Mouse (Mus musculus) liver, embryonic 12.5 days (tissue): ENCODE measurements around the gene Zmynd10. TPM values are rescaled to one million over a fixed set of nuclear protein-coding genes. Genes with fewer than 3 reads are reported as not detected.

ENCODE experiments used
- ATAC-seq: fragments of 200-750 bp; cut with Nextera tagmentation; 2 replicates; pipeline ENCODE4 v1.8.0; 2017; ENCODE audit warnings: moderate number of reproducible peaks, mild to moderate bottlenecking, moderate library complexity
- H3K27ac ChIP-seq: fragments of 300-500 bp; sonication (generic); 2 replicates; pipeline ENCODE4 v1.5.1; 2016; ENCODE audit warnings: mild to moderate bottlenecking
- H3K27me3 ChIP-seq: fragments of 300-500 bp; sonication (generic); replicated peaks from 2 replicates; pipeline ENCODE4 v1.6.1; 2016; ENCODE audit warnings: mild to moderate bottlenecking, moderate library complexity
- H3K36me3 ChIP-seq: fragments of 300-500 bp; sonication (generic); 2 replicates; pipeline ENCODE4 v1.6.1; 2016; ENCODE audit warnings: mild to moderate bottlenecking, moderate library complexity
- H3K4me1 ChIP-seq: fragments of 300-500 bp; sonication (generic); 2 replicates; pipeline ENCODE4 v1.6.1; 2016
- H3K4me2 ChIP-seq: fragments of 300-500 bp; sonication (generic); 2 replicates; pipeline ENCODE4 v1.6.1; 2016; ENCODE audit warnings: mild to moderate bottlenecking, moderate library complexity
- H3K4me3 ChIP-seq: fragments of 300-500 bp; sonication (generic); 2 replicates; pipeline ENCODE4 v1.5.1; 2016; ENCODE audit warnings: mild to moderate bottlenecking, moderate library complexity
- H3K9ac ChIP-seq: fragments of 300-500 bp; sonication (generic); 2 replicates; pipeline ENCODE4 v1.6.1; 2016; ENCODE audit warnings: mild to moderate bottlenecking, moderate library complexity
- H3K9me3 ChIP-seq: fragments of 300-500 bp; sonication (generic); replicated peaks from 2 replicates; pipeline ENCODE4 v1.6.1; 2016; ENCODE audit warnings: mild to moderate bottlenecking, moderate library complexity
- WGBS: fragments of 180-500 bp; shearing (Covaris S2); methylation state at CpG from one replicate; pipeline ENCODE4 v1.1.7; 2016; ENCODE audit not compliant: insufficient replicate concordance; 5-methylcytosine and 5-hydroxymethylcytosine counted together
- polyA plus RNA-seq: library from polyadenylated mRNA; unstranded; fragments of >200 nt; fragmentation: Nextera tagmentation; extraction: Ambion mirVana; gene quantifications from 2 replicates; pipeline ENCODE4 v1.2.1, GENCODE M21; 2016

Zmynd10 gene
- not detected in 2 replicates for polyA plus RNA-seq

DNA sequence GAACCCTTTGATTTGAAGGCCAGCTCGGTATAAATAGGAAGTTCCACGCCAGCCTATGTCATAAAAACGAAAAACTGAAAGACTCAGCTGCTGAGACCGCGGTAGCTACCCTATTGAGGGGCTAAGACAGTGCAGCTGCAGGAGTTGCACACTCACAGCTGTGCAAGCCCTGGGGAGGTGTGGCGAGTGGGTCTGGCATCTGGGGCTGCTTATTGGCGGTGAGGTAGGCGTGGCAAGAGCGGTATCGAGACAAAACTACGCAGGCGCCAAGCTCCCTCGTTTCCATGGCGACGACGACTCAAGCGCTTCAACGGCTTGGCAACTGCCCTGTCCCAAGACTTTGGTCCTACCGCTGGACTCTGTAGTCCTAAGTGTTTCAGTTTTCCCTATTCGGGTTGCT, at the start of gene Zmynd10:
Gene Zmynd10, plus strand, starts transcription at position 273 of the 400 bp plus-strand sequence.
- 4% methylated on average over 20 of the region's 20 CpGs for WGBS
- Histone ChIP-seq H3K9ac (no peak within 1 kb of the TSS; the same call in 1 of the 2 replicates), H3K27me3 (peaks cover 40% of the 10 kb centered on the region), H3K4me2 (peak within 1 kb of the TSS; percentile 64), H3K9me3 (no peaks in the 10 kb centered on the region), H3K27ac (no peak within 1 kb of the TSS), H3K36me3 (peaks cover 21% of the 10 kb centered on the region), H3K4me1 (peaks cover 60% of the 10 kb centered on the region), H3K4me3 (peak within 1 kb of the TSS; percentile 16; the same call in 1 of the 2 replicates)
- ATAC-seq, result peak; percentile 71

DNA sequence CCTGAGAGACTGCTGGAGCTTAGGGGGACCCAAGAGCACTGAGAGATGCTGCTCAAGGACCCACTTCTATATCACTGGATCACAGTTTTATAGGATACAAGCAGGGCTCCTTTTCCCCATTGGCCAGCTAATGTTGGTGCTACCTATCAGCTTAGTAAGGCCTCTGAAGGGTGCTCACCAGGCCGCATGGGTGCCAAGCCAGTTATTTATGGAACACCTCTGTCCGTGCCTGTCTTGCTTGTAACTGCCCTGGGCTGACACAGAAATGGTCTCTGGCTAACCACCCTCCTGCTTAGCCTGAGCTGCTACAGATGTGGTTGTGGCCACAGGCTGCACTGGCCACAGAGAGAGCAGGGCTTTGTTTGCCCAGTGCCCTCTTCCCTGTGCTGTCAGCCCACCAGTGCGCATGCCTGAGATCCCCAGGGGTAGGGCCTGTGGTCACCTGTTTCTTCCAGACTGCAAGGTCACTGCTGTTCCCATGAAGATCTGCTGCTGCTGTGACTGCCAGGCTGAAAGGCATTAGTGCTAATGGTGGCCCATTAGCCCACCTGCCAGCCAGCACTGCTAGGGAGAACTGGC, 46.3 kb upstream of the Zmynd10 start:
- no peaks in the 10 kb centered on the region for H3K36me3 ChIP-seq
- WGBS, result 74% methylated on average over 3 of the region's 3 CpGs
- no peak overlapping the region for H3K27ac ChIP-seq
- peaks cover 52% of the 10 kb centered on the region for H3K27me3 ChIP-seq
- H3K4me2 ChIP-seq, result no peak overlapping the region
- peaks cover 15% of the 10 kb centered on the region for H3K4me1 ChIP-seq
- ATAC-seq, result no peak
- H3K9me3 ChIP-seq, result no peaks in the 10 kb centered on the region
- no peak overlapping the region for H3K4me3 ChIP-seq
- H3K9ac ChIP-seq, result no peak overlapping the region

DNA sequence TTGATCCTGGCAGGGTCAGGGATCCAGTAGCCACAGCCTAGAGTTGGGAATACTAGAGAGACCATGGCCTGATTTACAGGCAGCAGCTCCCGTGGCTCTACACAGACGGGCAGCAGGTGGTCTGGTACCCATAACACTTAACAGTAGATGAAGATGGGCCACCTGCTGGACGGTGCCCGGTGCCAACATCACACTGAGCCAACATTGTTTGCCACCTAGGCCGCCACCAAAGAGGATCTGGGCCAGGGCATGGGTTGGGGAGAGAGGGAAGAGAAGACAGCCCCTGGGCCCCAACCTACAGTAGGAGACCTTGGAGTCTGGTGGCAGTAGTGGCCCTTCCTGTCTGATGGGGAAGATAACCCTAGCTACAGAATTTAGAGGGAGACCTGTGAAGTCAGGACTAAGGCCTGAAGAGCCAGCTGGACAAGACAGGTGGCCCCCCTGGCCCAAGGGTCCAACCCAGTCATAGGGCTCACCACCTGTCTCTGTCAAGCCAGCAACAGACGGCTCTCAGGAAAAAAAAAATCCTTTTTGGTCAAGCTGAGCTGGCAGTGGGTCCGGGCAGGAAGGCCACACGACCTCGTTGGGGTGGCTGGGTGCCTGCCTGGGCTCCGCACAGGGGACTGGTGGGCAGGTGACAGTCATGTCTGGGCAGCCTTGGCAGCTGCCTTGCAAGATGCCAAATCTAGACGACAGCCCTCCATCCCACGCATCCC, 44.8 kb upstream of the Zmynd10 start:
- H3K27ac ChIP-seq, result no peak overlapping the region
- H3K9me3 ChIP-seq, result no peaks in the 10 kb centered on the region
- 71% methylated on average over 12 of the region's 12 CpGs for WGBS

DNA sequence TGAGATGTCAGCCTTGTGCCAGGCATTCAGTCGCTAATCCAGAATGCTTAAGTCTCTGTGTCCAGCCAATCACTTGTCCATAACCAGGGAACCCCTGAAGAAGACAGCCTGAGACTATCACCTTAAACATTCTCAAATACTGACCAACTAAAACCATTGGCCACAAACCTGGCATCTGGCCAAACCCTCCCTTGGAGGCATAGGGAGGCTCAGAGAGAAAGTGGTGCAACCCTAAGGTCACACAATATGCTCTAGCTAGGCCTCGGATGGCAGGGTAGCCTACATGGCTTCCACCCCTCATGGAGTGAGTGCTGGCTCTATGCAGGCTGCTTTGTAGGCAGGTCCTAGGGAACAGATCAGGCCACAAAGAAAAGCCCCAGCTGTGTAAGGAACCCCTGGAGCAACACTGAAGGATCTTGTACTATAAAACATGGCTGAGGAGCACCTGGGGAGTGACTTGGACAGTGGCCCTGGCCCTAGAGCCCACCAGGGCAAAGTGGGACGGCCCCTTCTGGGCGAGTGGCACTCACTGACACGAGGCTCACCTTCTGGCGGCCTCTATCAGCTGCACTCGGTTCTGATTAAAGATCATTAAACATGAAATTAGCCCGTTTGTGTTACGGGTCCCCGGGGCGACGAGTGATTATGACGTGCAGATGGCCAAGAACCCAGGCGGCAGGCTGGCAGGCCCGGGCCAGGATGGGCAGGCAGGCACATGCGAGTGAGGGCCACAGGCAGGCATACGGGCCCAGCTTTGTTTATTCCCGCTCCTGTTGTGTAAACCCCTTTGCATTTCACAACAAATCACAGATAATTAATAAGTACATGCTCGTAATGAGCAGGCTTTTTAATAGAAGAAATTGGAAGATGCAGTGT, 42.2 kb upstream of the Zmynd10 start:
- Histone ChIP-seq H3K9me3 (no peaks in the 10 kb centered on the region), H3K4me3 (no peak overlapping the region), H3K4me2 (no peak overlapping the region), H3K27ac (no peak overlapping the region), H3K36me3 (no peaks in the 10 kb centered on the region), H3K27me3 (peaks cover 82% of the 10 kb centered on the region), H3K4me1 (no peaks in the 10 kb centered on the region), H3K9ac (no peak overlapping the region)
- WGBS, result 73% methylated on average over 19 of the region's 19 CpGs
- ATAC-seq, result no peak

More for the DNA sequence above, 44.8 kb upstream of the Zmynd10 start:
- no peak for ATAC-seq
- Histone ChIP-seq H3K4me2 (no peak overlapping the region), H3K36me3 (no peaks in the 10 kb centered on the region), H3K9ac (no peak overlapping the region), H3K4me3 (no peak overlapping the region), H3K27me3 (peaks cover 60% of the 10 kb centered on the region), H3K4me1 (no peaks in the 10 kb centered on the region)

DNA sequence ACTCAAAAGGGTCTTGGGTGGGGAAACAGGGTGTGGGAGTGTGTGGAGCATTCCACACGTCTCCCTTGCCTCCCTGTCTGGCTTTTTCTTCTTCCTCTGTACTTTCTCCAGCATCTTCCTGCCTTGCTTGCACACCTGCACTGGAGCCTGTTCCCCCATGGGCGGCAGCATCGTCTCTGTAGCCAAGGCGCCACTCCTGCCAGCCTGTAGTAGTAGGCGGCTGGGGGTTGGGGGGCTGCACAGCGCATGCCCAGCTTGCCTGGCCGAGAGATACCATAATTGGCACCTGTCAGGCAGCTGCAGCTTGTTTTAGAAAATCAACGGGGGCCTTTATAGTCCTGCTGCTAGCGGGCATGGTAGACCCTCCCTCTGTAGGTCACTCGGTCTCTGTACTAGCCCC, 38.8 kb upstream of the Zmynd10 start:
- ATAC-seq, result no peak
- Histone ChIP-seq H3K4me3 (no peak overlapping the region), H3K9me3 (no peaks in the 10 kb centered on the region), H3K4me1 (no peaks in the 10 kb centered on the region), H3K4me2 (no peak overlapping the region), H3K27ac (no peak overlapping the region), H3K9ac (no peak overlapping the region), H3K27me3 (peaks cover 81% of the 10 kb centered on the region), H3K36me3 (no peaks in the 10 kb centered on the region)
- WGBS, result 46% methylated on average over 10 of the region's 10 CpGs

DNA sequence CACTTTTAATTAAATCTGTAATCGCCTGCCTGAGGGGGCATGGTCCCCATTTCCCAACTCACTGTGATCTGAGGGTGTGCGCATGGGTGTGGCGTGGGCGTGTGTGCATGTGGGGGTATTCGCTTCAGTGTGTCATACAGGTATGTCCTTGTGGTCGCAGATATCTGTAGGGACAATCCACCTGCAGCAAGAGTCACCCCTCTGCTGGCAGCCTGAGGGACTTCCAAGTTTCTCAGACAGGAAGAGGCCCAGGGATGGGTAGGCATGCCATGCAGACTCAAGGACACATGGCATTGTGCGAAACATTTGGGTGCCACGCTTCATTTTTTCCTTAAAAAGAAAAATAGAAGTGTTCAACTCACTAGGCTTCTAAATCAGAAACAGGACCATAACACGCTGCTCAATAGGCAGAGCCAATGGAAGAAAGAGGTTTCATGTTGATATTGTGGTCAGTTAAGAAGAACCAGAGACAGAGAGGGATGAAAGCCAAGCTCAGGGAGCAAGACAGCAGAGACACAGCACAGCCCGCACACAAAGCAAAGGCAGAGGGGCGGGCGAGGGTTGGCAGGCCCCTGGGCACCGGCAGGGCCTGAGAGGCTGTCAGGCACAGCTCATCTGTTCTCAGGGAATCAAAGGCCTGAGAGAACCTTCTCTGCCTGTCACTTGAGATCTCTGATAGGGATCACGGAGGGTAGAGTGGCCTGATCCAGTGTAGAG, 36.6 kb upstream of the Zmynd10 start:
- Histone ChIP-seq H3K4me1 (no peaks in the 10 kb centered on the region), H3K36me3 (no peaks in the 10 kb centered on the region), H3K27me3 (peaks cover 73% of the 10 kb centered on the region), H3K4me3 (no peak overlapping the region), H3K27ac (no peak overlapping the region), H3K9me3 (no peaks in the 10 kb centered on the region), H3K9ac (no peak overlapping the region), H3K4me2 (no peak overlapping the region)
- ATAC-seq, result no peak
- WGBS, result 70% methylated on average over 14 of the region's 14 CpGs

DNA sequence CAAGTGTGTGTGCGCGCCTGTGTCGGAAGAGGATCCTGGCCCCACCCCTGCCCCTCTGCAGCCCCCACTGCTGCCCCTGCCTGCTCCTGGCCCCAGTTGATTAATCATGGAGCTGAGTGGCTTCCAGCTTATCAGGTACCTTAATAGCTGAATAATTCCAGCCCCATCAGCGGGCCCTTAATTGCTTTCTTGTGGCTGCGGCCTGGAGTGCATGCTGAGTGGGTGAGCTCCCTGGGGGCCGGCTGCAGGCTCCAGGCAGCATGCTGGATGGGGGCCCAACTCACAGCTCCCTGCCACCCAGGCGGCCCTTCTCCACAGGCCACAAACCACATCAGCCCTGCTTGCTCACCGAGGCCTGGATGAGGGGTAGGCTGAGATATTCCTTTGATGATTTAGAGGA, 35.7 kb upstream of the Zmynd10 start:
- ATAC-seq, result no peak
- WGBS, result 55% methylated on average over 8 of the region's 8 CpGs
- H3K27me3 ChIP-seq, result peaks cover 68% of the 10 kb centered on the region
- H3K9ac ChIP-seq, result no peak overlapping the region
- H3K36me3 ChIP-seq, result no peaks in the 10 kb centered on the region
- no peak overlapping the region for H3K4me3 ChIP-seq
- H3K4me1 ChIP-seq, result no peaks in the 10 kb centered on the region
- no peak overlapping the region for H3K27ac ChIP-seq
- H3K9me3 ChIP-seq, result no peaks in the 10 kb centered on the region
- H3K4me2 ChIP-seq, result no peak overlapping the region

DNA sequence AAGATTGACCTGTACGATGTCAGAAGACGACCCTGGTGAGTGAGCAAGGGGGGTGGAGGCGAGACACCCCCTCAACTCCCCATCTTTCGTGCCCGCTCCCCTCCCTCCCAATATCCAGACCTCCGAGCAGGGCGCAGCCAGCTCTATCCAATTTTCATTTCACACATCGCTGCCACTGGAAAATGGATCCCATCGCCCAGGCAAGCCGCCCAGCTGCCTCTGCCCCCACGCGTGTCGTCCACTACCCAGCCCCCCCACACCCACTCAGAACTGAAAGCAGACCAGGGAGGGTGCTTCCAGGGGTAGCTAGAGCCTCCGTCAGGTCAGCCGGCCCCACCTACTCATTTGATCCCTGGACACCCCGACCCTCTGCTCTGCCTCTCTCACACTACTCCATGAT, 34.8 kb upstream of the Zmynd10 start:
- Histone ChIP-seq H3K27me3 (peaks cover 67% of the 10 kb centered on the region), H3K9me3 (no peaks in the 10 kb centered on the region), H3K36me3 (no peaks in the 10 kb centered on the region), H3K4me3 (no peak overlapping the region), H3K4me1 (no peaks in the 10 kb centered on the region), H3K9ac (no peak overlapping the region), H3K27ac (no peak overlapping the region), H3K4me2 (no peak overlapping the region)
- no peak for ATAC-seq
- WGBS, result 72% methylated on average over 16 of the region's 16 CpGs

DNA sequence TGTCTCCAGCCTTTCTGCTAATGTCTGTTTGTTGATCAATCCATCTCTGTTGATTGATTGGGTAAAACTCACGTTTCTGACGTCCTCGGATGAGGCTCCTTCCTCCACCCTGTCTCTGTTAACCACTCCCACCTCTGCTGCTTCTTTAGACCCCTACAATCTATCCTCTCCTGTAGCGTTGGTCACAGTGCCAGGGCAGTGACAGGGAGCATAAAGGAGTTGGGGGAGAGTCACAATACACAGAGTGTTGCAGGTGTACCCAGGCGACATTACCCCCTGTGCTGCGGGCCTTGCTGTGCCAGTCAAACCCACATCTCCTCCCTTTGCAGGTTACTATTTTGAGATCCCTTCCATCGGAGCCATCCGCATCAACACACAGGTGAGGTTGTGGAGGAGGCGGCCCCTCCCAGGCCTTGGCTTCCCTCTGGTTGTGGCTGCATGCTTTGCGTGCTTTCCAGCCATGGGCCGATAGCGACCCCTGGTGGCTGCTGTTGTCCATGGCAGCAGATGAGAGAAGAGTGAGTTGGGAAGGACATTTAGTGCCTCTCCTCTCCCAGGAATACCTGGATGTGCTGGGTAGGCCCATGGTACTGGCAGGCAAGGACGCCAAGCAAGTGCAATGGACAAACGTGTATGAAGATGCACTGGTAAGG, 32.7 kb upstream of the Zmynd10 start:
- 22% methylated on average over 14 of the region's 14 CpGs for WGBS
- ATAC-seq, result peak; percentile 17; the same call in 1 of the 2 replicates

DNA sequence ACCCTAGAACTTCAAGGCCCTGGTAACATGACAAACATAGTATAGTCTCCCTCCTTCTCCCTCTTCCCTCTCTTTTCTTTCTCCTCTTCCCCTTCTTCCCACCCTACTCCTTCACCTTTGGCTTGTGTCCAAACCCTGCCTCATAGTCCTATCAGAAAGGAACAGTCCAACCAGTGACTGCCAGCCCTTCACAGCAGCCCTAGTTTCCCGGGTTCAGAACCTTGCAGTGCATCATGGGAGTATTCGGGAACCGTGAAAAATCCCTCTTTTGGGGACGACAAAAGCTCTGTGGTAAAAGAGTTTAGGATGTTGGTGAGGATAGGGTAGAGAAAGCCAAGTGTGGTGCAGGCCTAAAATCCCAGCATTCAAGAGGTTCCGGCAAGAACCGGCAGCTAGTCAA, 26.8 kb upstream of the Zmynd10 start:
- 63% methylated on average over 6 of the region's 6 CpGs for WGBS
- H3K27ac ChIP-seq, result no peak overlapping the region
- no peak overlapping the region for H3K9ac ChIP-seq
- H3K27me3 ChIP-seq, result peaks cover 70% of the 10 kb centered on the region
- H3K4me3 ChIP-seq, result no peak overlapping the region
- no peak for ATAC-seq
- H3K36me3 ChIP-seq, result no peaks in the 10 kb centered on the region
- H3K4me1 ChIP-seq, result peaks cover 13% of the 10 kb centered on the region
- no peaks in the 10 kb centered on the region for H3K9me3 ChIP-seq
- H3K4me2 ChIP-seq, result no peak overlapping the region

More for the DNA sequence above, 32.7 kb upstream of the Zmynd10 start:
- Histone ChIP-seq H3K9me3 (no peaks in the 10 kb centered on the region), H3K4me1 (no peaks in the 10 kb centered on the region), H3K4me2 (no peak overlapping the region), H3K27ac (no peak overlapping the region), H3K36me3 (no peaks in the 10 kb centered on the region), H3K9ac (no peak overlapping the region), H3K4me3 (no peak overlapping the region), H3K27me3 (peaks cover 58% of the 10 kb centered on the region)

DNA sequence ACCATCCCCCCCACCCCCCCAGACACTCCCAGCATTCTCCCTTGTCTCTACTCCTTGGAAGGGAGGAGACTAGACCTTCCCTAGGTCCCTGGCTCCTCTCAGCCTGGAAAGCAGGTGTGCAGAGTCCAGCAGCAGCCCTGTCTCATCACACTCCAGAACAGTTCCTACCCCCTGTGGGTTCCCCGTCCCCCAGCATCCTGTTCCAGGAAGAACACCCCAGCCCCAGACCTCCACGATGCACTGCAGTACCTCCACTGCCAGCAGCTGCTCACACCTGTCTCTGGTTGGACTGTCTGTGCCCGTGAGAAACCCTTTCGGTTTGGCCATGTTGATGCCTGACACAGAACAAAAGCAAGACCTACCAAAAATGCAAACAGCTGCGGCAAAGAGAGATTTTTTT, 25.9 kb upstream of the Zmynd10 start:
- 51% methylated on average over 5 of the region's 5 CpGs for WGBS
- no peaks in the 10 kb centered on the region for H3K36me3 ChIP-seq
- H3K4me1 ChIP-seq, result peaks cover 14% of the 10 kb centered on the region
- no peak overlapping the region for H3K27ac ChIP-seq
- H3K27me3 ChIP-seq, result peaks cover 75% of the 10 kb centered on the region
- no peak overlapping the region for H3K4me3 ChIP-seq
- no peak overlapping the region for H3K9ac ChIP-seq
- H3K9me3 ChIP-seq, result no peaks in the 10 kb centered on the region
- no peak overlapping the region for H3K4me2 ChIP-seq
- ATAC-seq, result no peak
